Mouse (Mus musculus) MEL-GATA-1-ER (cell line): ENCODE measurements around the gene Slc24a2.

ENCODE experiments used
- DNase-seq: peaks from one replicate; pipeline ENCODE4 v3.0.0-alpha.2; 2012; ENCODE audit warnings: low read depth; ENCODE audit errors: extremely low read depth

The Slc24a2 gene

DNA sequence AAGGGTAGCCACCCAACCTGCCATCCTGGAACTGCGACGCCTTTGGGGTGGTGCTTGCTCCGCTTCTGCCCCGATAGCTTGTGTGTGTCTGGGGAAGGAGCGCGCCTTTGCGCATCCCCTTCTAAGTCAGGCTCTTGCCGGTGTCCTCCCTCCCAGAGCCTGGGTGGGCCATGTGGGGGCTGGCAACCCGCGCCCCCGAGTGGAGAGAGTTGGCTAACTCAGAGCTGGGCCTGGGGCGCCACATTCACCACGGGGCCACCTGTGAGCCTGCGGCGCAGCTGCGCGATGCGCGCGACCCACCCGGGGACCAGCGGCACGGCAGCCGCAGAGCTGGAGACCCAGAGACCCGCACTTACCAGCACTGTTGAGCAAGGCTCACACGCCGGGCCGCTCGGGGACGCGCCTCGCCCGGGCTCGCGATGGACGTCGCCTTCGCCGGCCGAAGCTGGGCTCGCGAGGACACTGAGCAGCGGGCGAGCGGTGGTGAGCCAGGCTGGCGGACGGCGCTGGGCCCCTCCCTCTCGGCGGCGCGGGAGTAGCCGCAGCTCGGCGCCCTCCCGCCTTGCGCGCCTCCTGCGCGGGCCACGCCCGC lies at the start of gene Slc24a2:
Gene Slc24a2 (minus strand): TSS at position 518 of the 592 bp plus-strand sequence.
- DNase-seq: no peak

DNA sequence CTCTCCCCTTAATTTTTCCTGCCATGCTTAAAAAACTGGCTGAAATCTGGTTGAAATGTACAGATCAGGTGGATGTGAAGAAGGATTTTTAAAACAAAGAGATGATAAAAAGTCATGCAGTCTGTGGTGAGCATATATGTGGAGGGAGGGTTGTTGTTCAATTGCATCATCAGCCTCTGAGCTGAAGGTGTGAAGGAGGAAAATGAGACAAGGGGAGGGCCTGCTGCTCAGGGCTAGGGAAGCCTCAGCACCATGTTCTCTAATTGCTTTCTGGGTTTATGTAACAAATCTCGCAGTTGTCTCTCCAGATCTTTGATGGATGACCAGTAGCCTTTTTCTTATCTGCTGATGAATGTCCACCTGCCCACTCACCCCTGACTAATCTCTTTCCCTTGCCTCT lies 44.5 kb upstream of the Slc24a2 start:
- DNase-seq: no peak

DNA sequence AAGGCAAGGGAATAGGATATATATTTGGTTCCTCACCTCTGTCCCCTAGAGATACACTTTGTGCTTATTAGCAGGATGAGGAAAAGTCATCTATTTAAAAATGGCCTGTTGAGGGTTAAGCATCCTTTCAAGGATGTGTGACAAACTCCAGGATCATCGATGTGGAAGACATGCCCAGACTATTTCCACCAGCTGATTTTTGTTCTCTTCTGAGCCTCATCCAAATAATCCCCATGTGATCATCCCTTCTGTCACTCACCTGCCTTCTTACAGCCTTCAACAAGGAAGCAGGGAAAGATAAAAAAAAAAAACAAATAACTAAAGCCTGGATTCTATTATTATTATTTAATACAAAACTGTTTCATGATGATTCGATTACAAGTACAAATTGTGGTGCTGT lies 44.0 kb upstream of the Slc24a2 start:
- DNase-seq: no peak

DNA sequence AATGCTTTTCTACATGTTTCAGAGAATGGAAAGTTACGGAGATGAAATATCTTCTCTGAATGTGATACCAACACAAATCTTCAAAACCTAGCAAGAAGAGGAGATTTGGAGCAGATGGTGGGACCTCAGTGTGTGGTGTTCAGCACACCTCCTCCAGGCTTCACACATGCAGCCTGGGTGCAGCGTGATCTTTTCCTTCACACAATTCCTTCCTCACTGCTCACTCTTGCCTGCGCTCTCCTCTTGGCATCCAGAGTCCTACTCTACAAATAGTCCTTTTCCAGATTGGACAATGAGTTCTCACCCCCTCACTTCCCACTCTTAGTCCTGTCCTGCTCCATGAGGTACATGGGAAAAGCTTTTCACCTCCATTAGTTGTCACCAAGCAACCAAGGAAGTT lies 43.2 kb upstream of the Slc24a2 start:
- DNase-seq: no peak

DNA sequence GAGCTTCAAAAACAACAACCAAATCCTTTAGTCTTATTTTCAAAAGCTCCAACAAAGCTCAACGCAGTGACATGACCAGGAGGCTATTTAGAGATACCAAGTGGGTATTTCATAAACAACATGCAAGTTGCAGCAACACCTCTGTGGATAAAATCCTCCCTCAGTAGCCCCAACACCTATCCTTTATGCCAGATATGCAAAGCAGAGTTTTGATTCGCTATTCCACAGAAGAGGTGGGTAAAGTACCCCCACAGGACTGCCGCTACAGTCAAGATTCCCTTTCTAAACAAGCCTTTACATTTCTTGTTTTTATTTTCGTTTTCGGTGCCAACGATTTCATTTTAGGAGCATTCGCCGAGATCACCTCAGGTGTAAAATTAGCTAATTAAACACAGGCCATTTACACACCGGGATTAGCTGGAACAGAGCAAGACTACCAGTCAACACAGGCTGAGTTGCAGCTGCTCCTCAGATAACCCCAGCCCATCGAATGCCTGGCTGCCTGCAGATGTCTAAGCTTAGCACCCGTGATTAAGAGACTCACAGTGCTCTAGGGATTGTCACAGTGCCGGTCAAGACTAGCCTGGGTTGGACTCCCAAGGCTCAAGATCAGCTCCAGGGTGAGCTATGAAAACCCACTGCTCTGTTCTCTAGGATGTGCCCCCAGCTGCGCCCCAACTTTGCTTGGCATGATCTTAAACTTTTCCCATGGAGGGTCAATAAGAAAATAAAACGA lies 885 bp downstream of the Slc24a2 start:
- DNase-seq: no peak

DNA sequence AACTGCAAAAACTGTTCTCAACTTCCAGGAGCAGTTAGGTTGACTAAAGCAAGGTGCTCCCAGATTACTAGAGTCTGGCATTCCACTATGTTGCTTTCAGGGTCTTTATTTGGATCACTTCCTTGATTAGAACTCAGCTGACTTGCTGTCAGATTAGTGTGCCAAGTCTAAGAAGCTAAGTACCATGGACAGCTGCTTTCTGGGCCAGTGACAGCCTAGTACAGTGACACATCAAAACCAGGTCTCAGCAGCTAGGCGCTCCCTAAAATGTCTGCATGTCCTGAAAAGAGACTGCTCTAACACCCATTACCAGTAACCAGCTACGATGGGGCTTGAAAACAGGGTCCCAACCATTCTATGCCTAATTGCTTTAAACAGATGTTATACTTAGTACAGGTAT lies 8.7 kb downstream of the Slc24a2 start:
- no peak for DNase-seq

DNA sequence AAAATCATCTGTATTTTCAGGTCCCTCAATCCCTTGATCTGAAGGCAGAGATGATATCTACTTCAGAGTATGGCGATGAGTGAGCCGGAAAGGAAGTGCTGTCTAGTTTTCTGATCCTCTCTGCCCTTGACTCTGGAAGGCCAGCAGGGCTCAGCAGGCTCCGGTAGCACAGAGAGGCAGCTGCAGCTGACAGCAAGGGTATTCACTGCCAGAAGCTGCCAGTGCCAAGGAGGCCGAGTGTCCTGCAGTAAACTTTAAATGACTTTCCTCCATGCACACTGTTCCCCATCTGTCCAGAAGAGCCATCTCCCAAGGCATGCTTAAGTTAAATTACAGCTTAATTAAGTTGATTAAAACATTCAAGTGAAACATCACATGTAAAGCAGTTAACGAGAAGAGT lies 12.1 kb downstream of the Slc24a2 start:
- DNase-seq: no peak

DNA sequence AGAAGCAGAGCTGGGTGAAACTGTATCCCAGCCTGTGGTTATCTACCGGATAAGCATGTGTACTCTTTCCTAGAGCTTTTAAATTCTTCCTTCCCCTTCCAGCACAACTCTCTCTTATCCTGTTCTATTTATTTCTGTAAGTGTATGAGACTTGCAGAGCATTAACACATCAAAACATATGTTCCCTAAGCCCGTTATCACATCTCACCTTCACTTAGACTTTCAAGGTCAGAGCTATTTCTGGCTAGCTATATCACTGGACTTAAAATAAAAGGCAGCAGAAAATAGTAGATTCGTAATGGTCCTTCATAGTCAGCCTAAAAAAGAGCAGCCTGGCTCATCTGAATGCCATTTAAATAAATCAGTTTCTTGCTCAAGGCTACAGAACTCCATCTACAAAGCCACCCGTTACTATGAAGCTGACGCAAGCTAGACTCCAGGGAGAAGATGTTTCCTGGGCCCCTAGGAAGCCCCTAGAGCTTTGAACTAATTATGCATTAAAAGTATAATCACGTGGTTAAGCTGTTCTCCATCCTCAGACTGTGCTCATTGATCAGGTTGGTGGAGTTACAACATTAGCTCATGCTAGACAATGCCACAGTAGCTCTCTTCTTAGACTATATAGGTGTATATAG lies 18.8 kb downstream of the Slc24a2 start:
- DNase-seq: no peak

DNA sequence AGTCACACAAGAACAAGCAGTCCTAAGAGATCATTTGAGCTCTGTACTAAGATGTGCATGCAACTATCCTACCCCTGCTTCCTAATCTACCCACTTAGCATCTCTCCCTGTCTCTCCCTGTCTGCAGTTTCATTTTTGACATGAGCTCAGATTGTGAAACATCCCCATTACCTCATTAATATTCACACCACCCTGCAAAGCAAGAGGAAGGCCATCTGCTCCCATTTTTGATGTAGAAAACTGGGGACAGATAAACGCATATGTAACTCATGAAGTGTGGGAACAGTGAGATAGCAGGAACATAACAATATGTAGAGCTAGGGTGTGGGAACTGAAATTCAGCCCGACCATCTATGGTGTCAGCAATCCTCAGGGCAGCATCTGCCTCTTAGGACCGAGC lies 19.7 kb downstream of the Slc24a2 start:
- DNase-seq: no peak

DNA sequence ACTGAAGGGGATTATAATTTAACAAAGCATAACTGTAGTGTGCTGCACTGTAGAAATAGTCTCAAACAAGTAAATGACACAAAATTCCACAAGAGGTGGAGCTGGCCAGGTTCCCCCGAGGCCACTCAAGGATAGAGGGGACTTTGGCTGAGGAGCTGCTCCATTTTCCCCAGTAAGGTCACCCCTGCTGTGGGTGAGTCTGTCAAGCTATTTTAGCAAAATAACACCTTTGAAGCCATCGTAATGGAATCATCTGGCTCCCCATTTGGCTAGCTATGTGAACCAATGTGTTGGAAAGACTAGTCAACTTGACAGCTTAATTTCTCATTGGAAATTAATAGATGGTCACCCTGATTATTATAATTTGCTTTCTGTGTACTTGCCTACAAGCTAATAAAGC lies 28.2 kb downstream of the Slc24a2 start:
- DNase-seq: no peak

DNA sequence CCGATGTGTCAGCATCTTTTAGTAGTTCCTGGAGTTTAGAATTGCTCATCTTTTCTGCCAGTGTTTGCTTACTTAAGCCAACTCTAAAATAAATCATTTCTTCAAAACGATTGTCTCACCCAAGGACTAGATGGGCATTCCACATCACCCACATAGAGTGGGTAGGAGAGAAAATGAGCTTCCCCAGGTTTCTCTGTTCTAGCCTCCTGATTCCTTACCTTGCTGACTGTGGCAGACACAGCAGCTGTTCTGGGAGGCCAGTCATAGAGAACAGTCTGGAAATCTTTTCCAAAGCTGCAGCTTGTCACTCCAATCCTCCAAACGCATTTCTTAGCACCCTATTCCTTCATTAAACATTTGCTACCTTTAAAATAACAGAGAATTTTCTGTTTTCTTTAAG lies 29.0 kb downstream of the Slc24a2 start:
- no peak for DNase-seq

DNA sequence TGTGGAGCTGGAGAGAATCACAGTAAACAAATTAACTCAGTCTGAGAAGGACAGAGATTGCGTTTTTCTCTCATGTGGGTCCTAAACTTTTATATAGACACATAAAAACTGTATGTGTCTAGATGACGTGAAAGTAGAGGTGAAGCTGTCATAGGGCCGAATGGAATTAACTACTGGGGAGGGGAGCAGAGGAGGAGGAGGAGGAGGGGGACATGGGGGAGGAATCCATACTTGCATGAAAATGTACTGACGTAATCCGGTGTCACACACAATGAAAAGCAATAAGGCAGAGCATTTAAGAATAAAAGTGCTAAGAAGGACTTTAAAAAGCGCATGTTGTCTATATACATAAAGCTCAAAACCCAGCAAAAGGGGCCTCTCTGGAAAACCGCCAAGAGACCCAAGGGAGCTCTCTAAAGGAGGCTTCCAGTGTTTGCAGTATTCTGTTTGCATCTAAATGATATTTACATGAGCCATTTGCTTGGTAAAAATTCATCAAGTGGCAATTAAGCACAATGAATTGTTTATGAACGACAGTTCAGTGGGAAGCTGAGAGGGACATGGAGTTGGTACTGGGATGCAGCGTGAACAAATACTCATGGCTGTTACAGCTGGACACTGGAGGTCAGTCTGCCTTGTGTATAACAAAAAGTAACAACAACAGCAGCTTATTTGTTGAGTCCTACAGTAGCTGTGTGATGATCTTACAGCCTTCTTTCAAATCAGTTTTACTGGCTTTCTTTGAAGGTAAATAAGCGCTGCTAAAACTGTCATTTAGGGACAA lies 45.9 kb downstream of the Slc24a2 start:
- DNase-seq: no peak

DNA sequence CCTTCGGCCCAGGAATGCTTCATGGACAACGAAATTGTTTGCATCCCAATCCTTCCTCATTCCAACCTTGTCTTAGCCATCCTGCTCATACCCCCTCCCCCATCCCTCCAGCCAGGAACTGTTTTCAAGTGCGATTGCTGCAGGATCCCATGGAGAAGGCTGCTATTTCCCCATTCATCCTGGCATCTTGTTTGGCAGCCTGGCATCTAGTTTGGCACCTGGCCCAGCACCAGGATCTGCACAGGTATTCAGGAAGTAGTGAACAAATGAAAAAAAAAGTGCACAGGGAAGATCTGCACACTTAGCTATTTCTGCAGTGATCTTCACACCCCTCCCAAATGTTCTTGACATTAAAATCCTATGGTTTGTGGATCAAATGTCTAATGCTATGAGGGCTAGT lies 53.2 kb downstream of the Slc24a2 start:
- DNase-seq: no peak

DNA sequence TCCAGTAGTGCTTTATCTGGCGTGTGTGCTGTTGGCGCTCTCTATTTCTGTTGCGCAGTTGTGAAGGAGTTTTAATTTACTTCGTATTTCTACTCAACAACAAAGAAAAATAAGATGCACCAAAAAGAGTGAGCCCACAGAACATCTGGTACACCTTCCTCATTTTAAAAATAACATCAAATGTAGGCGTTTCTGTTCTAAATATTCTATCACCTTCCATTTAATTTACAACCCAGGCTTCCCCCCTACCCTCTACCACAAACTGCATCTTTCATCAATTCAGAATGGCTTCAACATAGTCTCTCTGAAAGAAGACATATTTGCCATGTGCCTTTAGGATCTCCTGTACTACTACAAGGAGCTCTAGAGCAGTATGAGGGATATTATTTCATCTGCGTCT lies 66.3 kb downstream of the Slc24a2 start:
- DNase-seq: no peak

DNA sequence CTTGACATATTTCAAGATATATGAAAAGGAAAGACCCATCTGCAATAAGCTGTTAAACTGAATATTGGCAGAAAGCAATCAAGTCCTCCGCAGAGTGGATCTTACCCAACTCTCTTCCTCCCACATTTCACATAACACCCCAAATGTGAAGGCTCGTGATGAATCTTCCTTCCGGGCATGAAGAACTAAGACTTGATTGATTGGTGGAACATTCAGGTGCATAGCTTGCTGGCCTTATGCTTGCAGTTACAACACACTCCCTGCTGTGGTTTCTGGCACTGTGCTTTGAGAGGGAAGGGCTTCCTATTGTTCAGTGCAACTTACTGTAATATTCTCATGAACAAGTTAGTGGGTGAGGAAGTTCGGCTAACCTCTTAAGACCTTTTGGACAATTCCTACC lies 72.2 kb downstream of the Slc24a2 start:
- no peak for DNase-seq

DNA sequence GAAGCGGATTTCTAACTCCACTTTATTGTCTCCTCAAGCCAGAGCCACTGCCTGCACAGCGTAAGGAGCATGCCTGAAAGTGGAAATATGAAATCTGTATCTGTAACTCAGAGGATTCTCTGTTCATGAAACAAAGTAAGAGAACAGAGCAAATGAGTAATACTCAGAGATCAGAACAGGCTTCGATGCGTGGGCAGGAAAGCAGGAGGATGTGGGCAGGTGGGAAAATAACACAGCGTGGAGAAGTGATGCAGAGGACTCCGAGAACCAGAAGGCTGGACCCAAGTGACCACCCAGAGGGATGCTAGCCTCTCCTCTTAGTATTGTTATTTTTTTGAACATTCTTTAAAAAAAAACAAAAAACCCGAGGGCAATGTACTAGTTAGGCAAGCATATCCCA lies 78.3 kb downstream of the Slc24a2 start:
- no peak for DNase-seq

DNA sequence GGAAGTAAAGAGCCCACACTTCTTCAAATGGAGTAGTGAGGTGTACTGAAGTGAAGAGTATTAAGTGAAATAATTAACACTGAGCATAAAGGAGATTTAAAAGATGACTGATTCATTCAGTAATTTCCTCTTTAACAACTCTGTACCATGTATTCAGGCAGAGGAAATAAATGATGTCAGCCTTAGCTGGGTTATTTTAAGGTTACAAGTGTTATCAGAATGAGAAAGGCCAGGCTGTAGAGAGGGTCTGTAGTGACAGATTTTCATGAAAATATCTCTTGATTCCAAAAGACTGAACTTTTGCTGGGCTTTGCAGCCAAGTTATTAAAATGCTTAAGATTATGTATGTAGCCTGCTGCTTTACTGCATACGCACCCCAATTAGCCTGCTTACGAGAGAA lies 80.7 kb downstream of the Slc24a2 start:
- DNase-seq: no peak

DNA sequence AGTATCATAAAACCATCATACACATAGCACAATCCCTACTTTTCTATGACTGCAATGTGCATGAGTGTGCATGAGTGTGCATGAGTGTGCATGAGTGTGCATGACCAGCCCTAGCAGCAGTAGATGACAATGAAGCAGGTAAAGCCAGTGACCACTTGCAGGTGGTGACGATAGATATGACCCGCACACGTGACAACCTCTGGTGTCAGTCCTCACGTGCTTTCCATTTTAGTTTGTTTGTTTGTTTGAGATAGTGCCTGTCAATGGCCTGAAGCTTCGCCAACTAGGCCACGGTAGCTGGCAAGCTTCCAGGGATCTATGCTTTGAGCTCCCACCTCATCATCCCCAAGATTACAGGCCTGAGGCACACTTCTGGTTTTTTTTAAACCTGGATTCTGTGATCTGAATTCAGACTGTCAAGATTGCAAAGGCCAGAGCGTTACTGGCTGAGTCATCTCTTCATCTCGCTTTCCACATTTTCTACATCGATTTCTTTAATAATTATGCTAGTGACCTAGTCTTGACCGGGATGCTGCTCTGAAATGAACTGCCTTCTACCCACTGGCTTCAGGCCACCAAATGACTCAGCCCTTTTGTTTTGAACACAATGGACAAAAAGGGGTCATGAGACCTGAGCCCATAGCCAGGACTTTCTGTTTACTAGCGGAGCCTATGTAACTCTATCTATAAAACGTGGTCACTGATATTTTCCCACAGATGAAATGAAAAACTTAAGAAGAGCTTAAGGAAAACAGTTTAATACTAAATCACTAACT lies 88.5 kb downstream of the Slc24a2 start:
- DNase-seq: no peak

DNA sequence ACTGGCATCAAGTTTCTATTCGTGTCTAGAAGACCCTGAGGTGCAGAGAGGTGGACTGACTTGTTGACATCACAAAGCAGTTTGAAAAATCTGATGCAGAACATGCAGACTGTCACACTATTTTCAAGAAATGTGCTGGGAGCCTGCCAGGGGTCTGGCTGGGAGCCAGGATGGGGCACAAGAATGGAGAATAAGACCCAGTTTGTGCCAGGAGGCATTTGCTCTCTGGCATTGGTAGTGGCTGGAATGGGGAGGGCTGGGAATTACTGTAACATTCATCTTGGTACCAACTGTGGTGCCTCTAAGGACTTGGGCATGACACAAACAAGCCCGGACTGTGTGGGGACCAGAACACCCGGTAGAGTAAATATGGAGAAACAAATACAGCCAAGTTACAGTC lies 89.4 kb downstream of the Slc24a2 start:
- no peak for DNase-seq

DNA sequence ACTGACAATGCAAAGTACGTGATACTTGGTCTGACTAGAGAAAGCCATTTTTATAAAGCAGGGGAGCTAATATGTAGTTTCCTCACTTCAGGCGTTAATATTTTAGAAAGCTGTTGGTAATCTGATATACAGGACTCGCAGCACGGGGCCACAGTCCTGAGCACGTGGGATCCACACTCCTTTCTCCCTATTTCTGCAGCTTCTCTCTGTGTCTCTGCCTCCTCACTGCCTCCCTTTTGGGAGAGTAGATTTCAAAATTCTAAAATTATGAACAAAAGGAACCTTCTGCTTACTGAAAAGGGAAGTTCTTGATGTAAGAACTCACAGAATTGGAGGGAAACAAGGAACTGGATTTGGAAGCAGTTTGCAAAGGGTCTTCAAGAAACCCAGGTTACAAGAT lies 97.8 kb downstream of the Slc24a2 start:
- DNase-seq: no peak

DNA sequence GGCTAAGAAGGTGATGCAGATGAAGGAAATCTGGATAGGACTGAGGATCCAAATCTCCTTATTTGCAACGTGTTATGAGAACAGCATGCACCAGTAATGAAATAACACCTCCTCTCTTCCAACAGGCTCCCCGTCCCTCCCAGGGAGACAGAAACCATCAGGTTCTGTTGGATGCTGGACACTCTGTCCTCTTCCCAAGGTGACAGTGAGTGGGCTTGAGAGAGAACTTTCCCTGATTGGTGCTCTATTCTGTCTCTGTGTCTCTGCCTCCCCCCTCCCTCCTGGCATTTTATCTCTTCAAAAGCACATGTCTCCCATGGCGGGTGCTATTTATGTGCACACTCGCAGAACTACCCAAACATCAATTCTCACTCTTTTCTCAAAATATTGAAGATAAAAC lies 103.5 kb downstream of the Slc24a2 start:
- DNase-seq: no peak
